Mouse (Mus musculus) erythroblast, embryonic 14.5 days (primary cell): ENCODE measurements around the gene Ltc4s. TPM values are rescaled to one million over a fixed set of nuclear protein-coding genes. Genes with fewer than 3 reads are reported as not detected.

Source experiments
- H3K27me3 ChIP-seq: 2 replicates; pipeline ENCODE4 v1.6.1; 2012; ENCODE audit warnings: inconsistent platforms; ENCODE audit not compliant: control insufficient read depth
- H3K36me3 ChIP-seq: 2 replicates; pipeline ENCODE4 v1.6.1; 2012; ENCODE audit warnings: mild to moderate bottlenecking, inconsistent platforms; ENCODE audit not compliant: control insufficient read depth
- H3K4me1 ChIP-seq: 2 replicates; pipeline ENCODE4 v1.6.1; 2012; ENCODE audit warnings: inconsistent platforms; ENCODE audit not compliant: control insufficient read depth
- H3K4me3 ChIP-seq: replicated peaks from 2 replicates; pipeline ENCODE3; 2012; ENCODE audit warnings: moderate library complexity, mild to moderate bottlenecking, inconsistent platforms
- H3K9me3 ChIP-seq: 2 replicates; pipeline ENCODE4 v1.6.1; 2012; ENCODE audit warnings: low read length, inconsistent platforms, mixed read lengths; ENCODE audit not compliant: control insufficient read depth
- GATA1 ChIP-seq: IDR thresholded peaks from 2 replicates; pipeline ENCODE4 v1.6.1; 2012; ENCODE audit warnings: low read length, inconsistent platforms, mixed read lengths
- TAL1 ChIP-seq: IDR thresholded peaks from 3 replicates; pipeline ENCODE4 v1.6.1; 2012; ENCODE audit warnings: low read length, inconsistent platforms, mixed read lengths
- polyA plus RNA-seq: library from polyadenylated mRNA; stranded (reverse); fragments of >175 nt; gene quantifications from 2 replicates; pipeline ENCODE4 v1.2.3, GENCODE M21; 2012

Gene Ltc4s
- polyA plus RNA-seq, 1 experiment: not detected

GRCm38 (mm10) chr11:50238821-50239791 lies 690 bp upstream of the Ltc4s start:
- H3K4me3 ChIP-seq: no peak overlapping the region
- no peak for TF ChIP-seq TAL1
- no peak for TF ChIP-seq GATA1
- peaks cover 9% of the 10 kb centered on the region for H3K27me3 ChIP-seq
- H3K4me1 ChIP-seq: peaks cover 41% of the 10 kb centered on the region
- H3K36me3 ChIP-seq: peaks cover 21% of the 10 kb centered on the region
- no peaks in the 10 kb centered on the region for H3K9me3 ChIP-seq

- peaks cover 41% of the 10 kb centered on the region for H3K4me1 ChIP-seq
Measured at GRCm38 (mm10) chr11:50236937-50237835, 1.2 kb downstream of the Ltc4s start.

GRCm38 (mm10) chr11:50236540-50236936 lies 1.9 kb downstream of the Ltc4s start:
- H3K9me3 ChIP-seq: no peaks in the 10 kb centered on the region; the same call in 1 of the 2 replicates
- H3K4me1 ChIP-seq: peaks cover 44% of the 10 kb centered on the region
- TF ChIP-seq GATA1 (no peak), TAL1 (no peak)
- H3K36me3 ChIP-seq: peaks cover 46% of the 10 kb centered on the region
- peaks cover 9% of the 10 kb centered on the region for H3K27me3 ChIP-seq
- peak overlapping the region; percentile 75 for H3K4me3 ChIP-seq

More at GRCm38 (mm10) chr11:50236937-50237835, 1.2 kb downstream of the Ltc4s start:
- TF ChIP-seq GATA1 (no peak), TAL1 (no peak)
- peaks cover 9% of the 10 kb centered on the region for H3K27me3 ChIP-seq
- H3K36me3 ChIP-seq: peaks cover 40% of the 10 kb centered on the region
- no peaks in the 10 kb centered on the region; the same call in 1 of the 2 replicates for H3K9me3 ChIP-seq
- H3K4me3 ChIP-seq: peak overlapping the region; percentile 75

GRCm38 (mm10) chr11:50234606-50235005 lies 3.8 kb downstream of the Ltc4s start:
- no peaks in the 10 kb centered on the region; the same call in 1 of the 2 replicates for H3K9me3 ChIP-seq
- no peak overlapping the region for H3K4me3 ChIP-seq
- H3K36me3 ChIP-seq: peaks cover 64% of the 10 kb centered on the region
- peaks cover 9% of the 10 kb centered on the region for H3K27me3 ChIP-seq
- no peak for TF ChIP-seq GATA1
- no peak for TF ChIP-seq TAL1
- H3K4me1 ChIP-seq: peaks cover 57% of the 10 kb centered on the region

- Histone ChIP-seq H3K27me3 (peaks cover 9% of the 10 kb centered on the region), H3K36me3 (peaks cover 71% of the 10 kb centered on the region), H3K4me3 (no peak overlapping the region), H3K4me1 (peaks cover 59% of the 10 kb centered on the region), H3K9me3 (no peaks in the 10 kb centered on the region; the same call in 1 of the 2 replicates)
- no peak for TF ChIP-seq TAL1
- no peak for TF ChIP-seq GATA1
Measured at GRCm38 (mm10) chr11:50233993-50234392, 4.4 kb downstream of the Ltc4s start.

GRCm38 (mm10) chr11:50233022-50233421 lies 5.4 kb downstream of the Ltc4s start:
- H3K9me3 ChIP-seq: no peaks in the 10 kb centered on the region; the same call in 1 of the 2 replicates
- H3K27me3 ChIP-seq: peaks cover 9% of the 10 kb centered on the region
- no peak for TF ChIP-seq GATA1
- TF ChIP-seq TAL1: no peak
- peaks cover 58% of the 10 kb centered on the region for H3K4me1 ChIP-seq
- no peak overlapping the region for H3K4me3 ChIP-seq
- H3K36me3 ChIP-seq: peaks cover 79% of the 10 kb centered on the region

- Histone ChIP-seq H3K4me3 (no peak overlapping the region), H3K4me1 (peaks cover 58% of the 10 kb centered on the region), H3K36me3 (peaks cover 92% of the 10 kb centered on the region), H3K27me3 (no peaks in the 10 kb centered on the region), H3K9me3 (no peaks in the 10 kb centered on the region; the same call in 1 of the 2 replicates)
- TF ChIP-seq GATA1 (no peak), TAL1 (no peak)
Measured at GRCm38 (mm10) chr11:50231411-50231810, 7.0 kb downstream of the Ltc4s start.

GRCm38 (mm10) chr11:50230481-50231304 lies 7.7 kb downstream of the Ltc4s start:
- Histone ChIP-seq H3K4me3 (peak overlapping the region; percentile 0), H3K9me3 (no peaks in the 10 kb centered on the region; the same call in 1 of the 2 replicates), H3K36me3 (peaks cover 87% of the 10 kb centered on the region), H3K27me3 (no peaks in the 10 kb centered on the region), H3K4me1 (peaks cover 58% of the 10 kb centered on the region)
- no peak for TF ChIP-seq TAL1
- no peak for TF ChIP-seq GATA1
